Mouse (Mus musculus) hindbrain, embryonic 15.5 days (tissue): ENCODE measurements at regions not wholly inside any gene's neighbourhood (a gene's known extent, or its start where the extent isn't known, plus 50 kb on each side); places are given as distances from the start of the nearest gene placed in this dataset.
"Not testable (repeated sequence)": the region's sequence is repeated elsewhere in the genome, so short reads cannot be mapped to it uniquely, and the experiment has no call there.

ENCODE experiments used
- ATAC-seq: fragments of 200-750 bp; cut with Nextera tagmentation; 2 replicates; pipeline ENCODE4 v1.8.0; 2017; ENCODE audit warnings: low read depth, moderate number of reproducible peaks, moderate TSS enrichment; ENCODE audit not compliant: low FRiP score
- H3K27ac ChIP-seq: fragments of 300-500 bp; sonication (generic); replicated peaks from 2 replicates; pipeline ENCODE4 v1.5.1; 2015; ENCODE audit warnings: mild to moderate bottlenecking, inconsistent platforms
- H3K27me3 ChIP-seq: fragments of 300-500 bp; sonication (generic); 2 replicates; pipeline ENCODE4 v1.6.1; 2015; ENCODE audit warnings: control low read depth, inconsistent platforms
- H3K36me3 ChIP-seq: fragments of 300-500 bp; sonication (generic); 2 replicates; pipeline ENCODE4 v1.6.1; 2015; ENCODE audit warnings: control low read depth, inconsistent platforms
- H3K4me1 ChIP-seq: fragments of 300-500 bp; sonication (generic); replicated peaks from 2 replicates; pipeline ENCODE4 v1.6.1; 2015; ENCODE audit warnings: control low read depth, inconsistent platforms
- H3K4me2 ChIP-seq: fragments of 300-500 bp; sonication (generic); 2 replicates; pipeline ENCODE4 v1.6.1; 2015; ENCODE audit warnings: moderate library complexity, mild to moderate bottlenecking, inconsistent platforms
- H3K4me3 ChIP-seq: fragments of 300-500 bp; sonication (generic); 2 replicates; pipeline ENCODE4 v1.5.1; 2015; ENCODE audit warnings: mild to moderate bottlenecking, inconsistent platforms
- H3K9ac ChIP-seq: fragments of 300-500 bp; sonication (generic); 2 replicates; pipeline ENCODE4 v1.6.1; 2015; ENCODE audit warnings: inconsistent platforms
- H3K9me3 ChIP-seq: fragments of 300-500 bp; sonication (generic); 2 replicates; pipeline ENCODE4 v1.6.1; 2016; ENCODE audit warnings: control low read depth, inconsistent platforms
- WGBS: fragments of 180-500 bp; shearing (Covaris S2); methylation state at CpG from one replicate; pipeline ENCODE4 v1.1.7; 2015; 5-methylcytosine and 5-hydroxymethylcytosine counted together

- no peaks in the 10 kb centered on the region for H3K36me3 ChIP-seq
- no peaks in the 10 kb centered on the region for H3K27me3 ChIP-seq
- no peak overlapping the region for H3K9ac ChIP-seq
- 73% methylated on average over 5 of the region's 5 CpGs for WGBS
- no peak overlapping the region for H3K27ac ChIP-seq
- no peak overlapping the region for H3K4me3 ChIP-seq
- H3K9me3 ChIP-seq = no peaks in the 10 kb centered on the region
- H3K4me1 ChIP-seq = no peaks in the 10 kb centered on the region
- ATAC-seq = no peak
- no peak overlapping the region for H3K4me2 ChIP-seq
Measured at GRCm38 (mm10) chr1:4622408-4622807, 185.3 kb upstream of the Gm37988 start.

GRCm38 (mm10) chr1:4623268-4623667, 184.4 kb upstream of the Gm37988 start:
- WGBS = 76% methylated on average over 2 of the region's 2 CpGs
- H3K4me1 ChIP-seq = no peaks in the 10 kb centered on the region
- no peaks in the 10 kb centered on the region for H3K9me3 ChIP-seq
- H3K36me3 ChIP-seq = no peaks in the 10 kb centered on the region
- H3K27me3 ChIP-seq = no peaks in the 10 kb centered on the region
- no peak overlapping the region for H3K27ac ChIP-seq
- no peak overlapping the region for H3K4me2 ChIP-seq
- H3K4me3 ChIP-seq = no peak overlapping the region
- no peak overlapping the region for H3K9ac ChIP-seq
- ATAC-seq = no peak

- Histone ChIP-seq H3K27ac (no peak overlapping the region), H3K4me3 (no peak overlapping the region), H3K9me3 (no peaks in the 10 kb centered on the region), H3K27me3 (no peaks in the 10 kb centered on the region), H3K4me1 (no peaks in the 10 kb centered on the region), H3K4me2 (no peak overlapping the region), H3K9ac (no peak overlapping the region), H3K36me3 (no peaks in the 10 kb centered on the region)
- WGBS = 57% methylated on average over 7 of the region's 7 CpGs
- ATAC-seq = no peak
Measured at GRCm38 (mm10) chr1:4653937-4654336, 153.8 kb upstream of the Gm37988 start.

GRCm38 (mm10) chr1:4655252-4655651, 152.4 kb upstream of the Gm37988 start:
- no peak overlapping the region for H3K9ac ChIP-seq
- no peaks in the 10 kb centered on the region for H3K4me1 ChIP-seq
- H3K4me2 ChIP-seq = no peak overlapping the region
- no peaks in the 10 kb centered on the region for H3K27me3 ChIP-seq
- no peak overlapping the region for H3K27ac ChIP-seq
- no peaks in the 10 kb centered on the region for H3K9me3 ChIP-seq
- ATAC-seq = no peak
- no peak overlapping the region for H3K4me3 ChIP-seq
- H3K36me3 ChIP-seq = no peaks in the 10 kb centered on the region

- Histone ChIP-seq H3K27ac (no peak overlapping the region), H3K27me3 (no peaks in the 10 kb centered on the region), H3K9me3 (no peaks in the 10 kb centered on the region), H3K4me3 (no peak overlapping the region), H3K9ac (no peak overlapping the region), H3K4me1 (no peaks in the 10 kb centered on the region), H3K4me2 (no peak overlapping the region), H3K36me3 (no peaks in the 10 kb centered on the region)
- 48% methylated on average over 5 of the region's 5 CpGs for WGBS
- no peak for ATAC-seq
Measured at GRCm38 (mm10) chr1:4656883-4657282, 150.8 kb upstream of the Gm37988 start.

- H3K27ac ChIP-seq, H3K4me1 ChIP-seq, H3K4me2 ChIP-seq, H3K4me3 ChIP-seq, H3K9me3 ChIP-seq, H3K9ac ChIP-seq, H3K36me3 ChIP-seq, H3K27me3 ChIP-seq, ATAC-seq: not testable (repeated sequence)
- 83% methylated on average over 7 of the region's 7 CpGs for WGBS
Measured at GRCm38 (mm10) chr1:4660081-4660480, 147.6 kb upstream of the Gm37988 start.

GRCm38 (mm10) chr1:4660616-4661015, 147.1 kb upstream of the Gm37988 start:
- not testable (repeated sequence) for H3K36me3 ChIP-seq, H3K27ac ChIP-seq, H3K4me2 ChIP-seq, H3K9ac ChIP-seq, H3K9me3 ChIP-seq, H3K4me3 ChIP-seq, H3K4me1 ChIP-seq, ATAC-seq, H3K27me3 ChIP-seq
- WGBS = 90% methylated on average over 5 of the region's 5 CpGs

- H3K36me3 ChIP-seq = no peaks in the 10 kb centered on the region
- H3K9me3 ChIP-seq = no peaks in the 10 kb centered on the region
- no peak overlapping the region for H3K27ac ChIP-seq
- no peak overlapping the region for H3K4me3 ChIP-seq
- no peak overlapping the region for H3K4me2 ChIP-seq
- 95% methylated on average over 1 of the region's 1 CpGs for WGBS
- H3K4me1 ChIP-seq = no peaks in the 10 kb centered on the region
- H3K27me3 ChIP-seq = no peaks in the 10 kb centered on the region
- H3K9ac ChIP-seq = no peak overlapping the region
- ATAC-seq = no peak
Measured at GRCm38 (mm10) chr1:4661761-4662160, 145.9 kb upstream of the Gm37988 start.

- Histone ChIP-seq H3K4me1 (no peaks in the 10 kb centered on the region), H3K27ac (no peak overlapping the region), H3K4me2 (no peak overlapping the region), H3K4me3 (no peak overlapping the region), H3K27me3 (no peaks in the 10 kb centered on the region), H3K36me3 (no peaks in the 10 kb centered on the region), H3K9me3 (no peaks in the 10 kb centered on the region), H3K9ac (no peak overlapping the region)
- 81% methylated on average over 1 of the region's 1 CpGs for WGBS
- ATAC-seq = no peak
Measured at GRCm38 (mm10) chr1:4669732-4670131, 138.0 kb upstream of the Gm37988 start.

- H3K9ac ChIP-seq = no peak overlapping the region
- no peaks in the 10 kb centered on the region for H3K36me3 ChIP-seq
- H3K4me1 ChIP-seq = no peaks in the 10 kb centered on the region
- H3K27me3 ChIP-seq = no peaks in the 10 kb centered on the region
- no peak overlapping the region for H3K4me3 ChIP-seq
- no peaks in the 10 kb centered on the region for H3K9me3 ChIP-seq
- WGBS = 42% methylated on average over 1 of the region's 1 CpGs
- no peak overlapping the region for H3K4me2 ChIP-seq
- ATAC-seq = peak; percentile 30; the same call in 1 of the 2 replicates
- no peak overlapping the region for H3K27ac ChIP-seq
Measured at GRCm38 (mm10) chr1:4671237-4672019, 136.3 kb upstream of the Gm37988 start.

GRCm38 (mm10) chr1:4672344-4672743, 135.3 kb upstream of the Gm37988 start:
- no peak overlapping the region for H3K9ac ChIP-seq
- H3K4me3 ChIP-seq = no peak overlapping the region
- H3K36me3 ChIP-seq = no peaks in the 10 kb centered on the region
- no peaks in the 10 kb centered on the region for H3K9me3 ChIP-seq
- ATAC-seq = no peak
- H3K4me2 ChIP-seq = no peak overlapping the region
- H3K27ac ChIP-seq = no peak overlapping the region
- H3K27me3 ChIP-seq = no peaks in the 10 kb centered on the region
- H3K4me1 ChIP-seq = no peaks in the 10 kb centered on the region
- 45% methylated on average over 4 of the region's 4 CpGs for WGBS

GRCm38 (mm10) chr1:4687605-4688004, 120.1 kb upstream of the Gm37988 start:
- Histone ChIP-seq H3K9ac (no peak overlapping the region), H3K4me1 (no peaks in the 10 kb centered on the region), H3K4me3 (no peak overlapping the region), H3K27ac (no peak overlapping the region), H3K4me2 (no peak overlapping the region), H3K36me3 (no peaks in the 10 kb centered on the region), H3K27me3 (no peaks in the 10 kb centered on the region), H3K9me3 (no peaks in the 10 kb centered on the region)
- ATAC-seq = no peak
- 95% methylated on average over 9 of the region's 9 CpGs for WGBS

- Histone ChIP-seq H3K9me3 (no peaks in the 10 kb centered on the region), H3K27me3 (no peaks in the 10 kb centered on the region), H3K4me2 (peak overlapping the region; percentile 45), H3K36me3 (no peaks in the 10 kb centered on the region), H3K27ac (no peak overlapping the region), H3K4me3 (peak overlapping the region; percentile 17; the same call in 1 of the 2 replicates), H3K9ac (no peak overlapping the region), H3K4me1 (no peaks in the 10 kb centered on the region)
- no peak for ATAC-seq
- 20% methylated on average over 26 of the region's 26 CpGs for WGBS
Measured at GRCm38 (mm10) chr1:4689096-4689495, 118.6 kb upstream of the Gm37988 start.
